Mouse (Mus musculus) urinary bladder, adult 18-20 months (tissue): ENCODE measurements around the gene Xxylt1.
"Not testable (repeated sequence)": the region's sequence is repeated elsewhere in the genome, so short reads cannot be mapped to it uniquely, and the experiment has no call there.

Experiments used
- DNase-seq, 2 experiments: peaks; one replicate each; pipeline ENCODE4 v3.0.0; 2022; ENCODE audit warnings: low spot score in 2 of 2, mixed read lengths in 2 of 2

The Xxylt1 gene

GRCm38 (mm10) chr16:31024997-31025396, 56.2 kb downstream of the Xxylt1 start:
- no peak for DNase-seq

- DNase-seq: no peak
These were observed 57.0 kb downstream of the Xxylt1 start for GRCm38 (mm10) chr16:31024221-31024620.

- no peak for DNase-seq
These were observed 57.4 kb downstream of the Xxylt1 start for GRCm38 (mm10) chr16:31023803-31024202.

GRCm38 (mm10) chr16:31022287-31022686, 58.9 kb downstream of the Xxylt1 start:
- no peak for DNase-seq

GRCm38 (mm10) chr16:31019514-31019913, 61.7 kb downstream of the Xxylt1 start:
- DNase-seq: no peak

- DNase-seq: no peak
These were observed 63.4 kb downstream of the Xxylt1 start for GRCm38 (mm10) chr16:31017687-31018413.

- DNase-seq: no peak
These were observed 64.6 kb downstream of the Xxylt1 start for GRCm38 (mm10) chr16:31016669-31017068.

GRCm38 (mm10) chr16:31016169-31016568, 65.1 kb downstream of the Xxylt1 start:
- DNase-seq: no peak

GRCm38 (mm10) chr16:31015271-31015670, 66.0 kb downstream of the Xxylt1 start:
- DNase-seq: no peak

GRCm38 (mm10) chr16:31012236-31012635, 69.0 kb downstream of the Xxylt1 start:
- no peak for DNase-seq

- DNase-seq: no peak
These were observed 70.8 kb downstream of the Xxylt1 start for GRCm38 (mm10) chr16:31010443-31010842.

- no peak for DNase-seq
These were observed 72.9 kb downstream of the Xxylt1 start for GRCm38 (mm10) chr16:31008326-31008725.

- DNase-seq: no peak
These were observed 73.7 kb downstream of the Xxylt1 start for GRCm38 (mm10) chr16:31007582-31007981.

- no peak for DNase-seq
These were observed 75.5 kb downstream of the Xxylt1 start for GRCm38 (mm10) chr16:31005693-31006092.

GRCm38 (mm10) chr16:31004321-31004682, 76.9 kb downstream of the Xxylt1 start:
- no peak for DNase-seq

GRCm38 (mm10) chr16:31003592-31004320, 77.5 kb downstream of the Xxylt1 start:
- DNase-seq: not testable (repeated sequence)

- no peak for DNase-seq
These were observed 78.3 kb downstream of the Xxylt1 start for GRCm38 (mm10) chr16:31002926-31003325.

- DNase-seq: no peak
These were observed 79.1 kb downstream of the Xxylt1 start for GRCm38 (mm10) chr16:31002117-31002516.

GRCm38 (mm10) chr16:30998711-30999110, 82.5 kb downstream of the Xxylt1 start:
- no peak for DNase-seq

- DNase-seq: no peak
These were observed 83.2 kb downstream of the Xxylt1 start for GRCm38 (mm10) chr16:30998048-30998447.

GRCm38 (mm10) chr16:30995446-30995845, 85.8 kb downstream of the Xxylt1 start:
- no peak for DNase-seq

GRCm38 (mm10) chr16:30994881-30995280, 86.4 kb downstream of the Xxylt1 start:
- no peak for DNase-seq

- no peak for DNase-seq
These were observed 86.9 kb downstream of the Xxylt1 start for GRCm38 (mm10) chr16:30994296-30994695.
